Mouse (Mus musculus) midbrain, embryonic 14.5 days (tissue): ENCODE results near the gene Dnajb2. TPM values are rescaled to one million over a fixed set of nuclear protein-coding genes. Genes with fewer than 3 reads are reported as not detected.

Experiments
- ATAC-seq: fragments of 200-750 bp; cut with Nextera tagmentation; 2 replicates; pipeline ENCODE4 v1.8.0; 2017; ENCODE audit warnings: moderate number of reproducible peaks, moderate library complexity; ENCODE audit not compliant: low FRiP score, low TSS enrichment
- DNase-seq: peaks from one replicate; pipeline ENCODE4 v3.0.0-alpha.2; 2015
- H3K27ac ChIP-seq: fragments of 300-500 bp; sonication (generic); replicated peaks from 2 replicates; pipeline ENCODE4 v1.5.1; 2014; ENCODE audit warnings: mild to moderate bottlenecking, low read depth, low read length, moderate library complexity
- H3K27me3 ChIP-seq: fragments of 300-500 bp; sonication (generic); 2 replicates; pipeline ENCODE4 v1.6.1; 2014; ENCODE audit warnings: low read length, control low read depth, mixed read lengths; ENCODE audit not compliant: control insufficient read depth, insufficient read depth
- H3K36me3 ChIP-seq: fragments of 300-500 bp; sonication (generic); 2 replicates; pipeline ENCODE4 v1.6.1; 2014; ENCODE audit warnings: low read length, control low read depth; ENCODE audit not compliant: control insufficient read depth, insufficient read depth
- H3K4me1 ChIP-seq: fragments of 300-500 bp; sonication (generic); 2 replicates; pipeline ENCODE4 v1.6.1; 2014; ENCODE audit warnings: mild to moderate bottlenecking, antibody characterized with exemption, low read length, control low read depth; ENCODE audit not compliant: control insufficient read depth, insufficient read depth
- H3K4me2 ChIP-seq: fragments of 300-500 bp; sonication (generic); 2 replicates; pipeline ENCODE4 v1.6.1; 2014; ENCODE audit warnings: mild to moderate bottlenecking, low read length, moderate library complexity
- H3K4me3 ChIP-seq: fragments of 300-500 bp; sonication (generic); replicated peaks from 2 replicates; pipeline ENCODE4 v1.5.1; 2014; ENCODE audit warnings: low read depth, low read length
- H3K9ac ChIP-seq: fragments of 300-500 bp; sonication (generic); replicated peaks from 2 replicates; pipeline ENCODE4 v1.6.1; 2014; ENCODE audit warnings: mild to moderate bottlenecking, low read length, moderate library complexity
- H3K9me3 ChIP-seq: fragments of 300-500 bp; sonication (generic); 2 replicates; pipeline ENCODE4 v1.6.1; 2016; ENCODE audit warnings: low read length, control low read depth, mixed read lengths; ENCODE audit not compliant: control insufficient read depth
- WGBS: fragments of 180-500 bp; shearing (Covaris S2); extraction: QIAGEN DNeasy Blood & Tissue Kit; methylation state at CpG from one replicate; pipeline ENCODE4 v1.1.7; 2014; 5-methylcytosine and 5-hydroxymethylcytosine counted together
- polyA plus RNA-seq: library from polyadenylated mRNA; unstranded; fragments of >200 nt; fragmentation: Nextera tagmentation; extraction: Ambion mirVana; gene quantifications from 2 replicates; pipeline ENCODE4 v1.2.1, GENCODE M21; 2014

The Dnajb2 gene
- polyA plus RNA-seq = 29.5 and 38.3 TPM in 2 replicates

GRCm38 (mm10) chr1:75236117-75237050 lies at the start of gene Dnajb2:
Gene Dnajb2, plus strand, starts transcription at chr1:75236406.
- H3K4me1 ChIP-seq = peaks cover 8% of the 10 kb centered on the region; the same call in 1 of the 2 replicates
- under 1% methylated on average over 64 of the region's 64 CpGs for WGBS

GRCm38 (mm10) chr1:75187126-75187525 lies 49.1 kb upstream of the Dnajb2 start:
- H3K9me3 ChIP-seq = no peaks in the 10 kb centered on the region
- H3K4me2 ChIP-seq = no peak overlapping the region
- no peak for DNase-seq
- H3K27me3 ChIP-seq = no peaks in the 10 kb centered on the region
- H3K4me3 ChIP-seq = no peak overlapping the region
- peaks cover 8% of the 10 kb centered on the region for H3K4me1 ChIP-seq
- no peak overlapping the region for H3K9ac ChIP-seq
- no peak for ATAC-seq
- H3K27ac ChIP-seq = no peak overlapping the region
- peaks cover 65% of the 10 kb centered on the region for H3K36me3 ChIP-seq

More at GRCm38 (mm10) chr1:75236117-75237050, at the start of gene Dnajb2:
- Histone ChIP-seq H3K9ac (peak within 1 kb of the TSS; percentile 86), H3K9me3 (no peaks in the 10 kb centered on the region), H3K36me3 (peaks cover 14% of the 10 kb centered on the region), H3K4me3 (peak within 1 kb of the TSS; percentile 68), H3K27me3 (no peaks in the 10 kb centered on the region), H3K4me2 (peak within 1 kb of the TSS; percentile 94), H3K27ac (peak within 1 kb of the TSS; percentile 85)
- ATAC-seq (peak; percentile 88), DNase-seq (peak; percentile 83)

DNA sequence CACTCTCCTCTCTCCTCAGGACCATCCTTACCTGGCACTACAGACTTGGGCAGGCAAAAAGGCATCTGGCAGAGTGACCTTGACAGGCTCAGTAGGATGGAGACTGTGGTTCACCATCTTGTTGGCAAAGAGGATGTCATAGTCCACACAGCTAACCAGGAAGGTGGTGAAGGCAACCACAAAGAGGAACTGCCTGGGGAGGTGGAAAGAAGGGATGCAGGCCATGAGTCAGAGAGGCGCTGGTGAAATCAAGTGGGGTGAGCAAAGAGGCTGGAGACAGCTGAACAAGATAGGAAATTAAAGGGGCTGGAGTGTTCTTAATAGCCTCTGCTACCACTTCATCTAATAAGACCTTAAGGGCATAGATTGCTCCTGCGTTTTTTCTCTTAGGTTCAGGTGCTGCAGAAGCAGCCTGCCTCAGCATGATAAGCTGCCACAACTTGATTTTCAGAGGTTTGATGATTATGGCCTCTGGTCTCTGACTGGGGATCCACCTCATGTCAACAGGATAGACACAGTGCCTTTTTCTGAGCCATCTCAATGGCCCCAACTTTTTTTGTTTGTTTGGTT lies 48.2 kb upstream of the Dnajb2 start:
- no peak overlapping the region for H3K4me2 ChIP-seq
- no peak overlapping the region for H3K27ac ChIP-seq
- no peaks in the 10 kb centered on the region for H3K9me3 ChIP-seq
- WGBS = 80% methylated on average over 2 of the region's 2 CpGs
- H3K4me3 ChIP-seq = no peak overlapping the region
- no peaks in the 10 kb centered on the region for H3K27me3 ChIP-seq
- DNase-seq = no peak
- no peak overlapping the region for H3K9ac ChIP-seq
- ATAC-seq = no peak
- H3K36me3 ChIP-seq = peaks cover 56% of the 10 kb centered on the region
- H3K4me1 ChIP-seq = peaks cover 13% of the 10 kb centered on the region

DNA sequence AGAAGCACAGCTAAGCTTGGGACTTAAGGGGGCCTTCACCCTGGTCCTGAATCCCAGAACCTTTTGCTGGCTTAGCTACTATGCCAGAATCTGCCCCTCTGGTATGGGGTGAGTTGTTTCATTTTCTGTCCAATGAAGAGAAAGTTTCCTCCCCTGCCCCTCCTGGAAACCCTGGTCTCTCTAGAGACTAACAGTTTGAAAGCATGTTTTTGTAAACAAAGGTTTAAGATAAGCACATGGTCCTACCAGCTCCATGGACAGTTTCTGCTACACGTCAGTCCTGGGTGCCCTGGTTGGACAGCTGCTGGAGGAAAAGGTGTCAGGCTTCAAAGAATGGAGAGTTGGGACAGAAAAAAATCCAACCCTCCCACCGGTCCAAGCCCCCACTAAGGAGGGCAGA lies 45.6 kb upstream of the Dnajb2 start:
- H3K9ac ChIP-seq = no peak overlapping the region
- H3K9me3 ChIP-seq = no peaks in the 10 kb centered on the region
- H3K36me3 ChIP-seq = peaks cover 38% of the 10 kb centered on the region
- no peak overlapping the region for H3K27ac ChIP-seq
- peak overlapping the region; percentile 80 for H3K4me2 ChIP-seq
- 0 out of 2 replicates have a peak overlapping the region, but pooled peaks have one; percentile 71 for H3K4me3 ChIP-seq
- no peaks in the 10 kb centered on the region for H3K27me3 ChIP-seq
- DNase-seq (no peak), ATAC-seq (no peak)
- H3K4me1 ChIP-seq = peaks cover 19% of the 10 kb centered on the region
- 88% methylated on average over 2 of the region's 2 CpGs for WGBS

GRCm38 (mm10) chr1:75191258-75191621 lies 45.0 kb upstream of the Dnajb2 start:
- WGBS = 42% methylated on average over 5 of the region's 5 CpGs
- H3K27ac ChIP-seq = peak overlapping the region; percentile 95
- H3K4me2 ChIP-seq = peak overlapping the region; percentile 80
- H3K9ac ChIP-seq = peak overlapping the region; percentile 84
- H3K9me3 ChIP-seq = no peaks in the 10 kb centered on the region
- ATAC-seq = no peak
- DNase-seq = no peak
- H3K27me3 ChIP-seq = no peaks in the 10 kb centered on the region
- H3K4me1 ChIP-seq = peaks cover 19% of the 10 kb centered on the region
- peaks cover 38% of the 10 kb centered on the region for H3K36me3 ChIP-seq
- peak overlapping the region; percentile 71 for H3K4me3 ChIP-seq

DNA sequence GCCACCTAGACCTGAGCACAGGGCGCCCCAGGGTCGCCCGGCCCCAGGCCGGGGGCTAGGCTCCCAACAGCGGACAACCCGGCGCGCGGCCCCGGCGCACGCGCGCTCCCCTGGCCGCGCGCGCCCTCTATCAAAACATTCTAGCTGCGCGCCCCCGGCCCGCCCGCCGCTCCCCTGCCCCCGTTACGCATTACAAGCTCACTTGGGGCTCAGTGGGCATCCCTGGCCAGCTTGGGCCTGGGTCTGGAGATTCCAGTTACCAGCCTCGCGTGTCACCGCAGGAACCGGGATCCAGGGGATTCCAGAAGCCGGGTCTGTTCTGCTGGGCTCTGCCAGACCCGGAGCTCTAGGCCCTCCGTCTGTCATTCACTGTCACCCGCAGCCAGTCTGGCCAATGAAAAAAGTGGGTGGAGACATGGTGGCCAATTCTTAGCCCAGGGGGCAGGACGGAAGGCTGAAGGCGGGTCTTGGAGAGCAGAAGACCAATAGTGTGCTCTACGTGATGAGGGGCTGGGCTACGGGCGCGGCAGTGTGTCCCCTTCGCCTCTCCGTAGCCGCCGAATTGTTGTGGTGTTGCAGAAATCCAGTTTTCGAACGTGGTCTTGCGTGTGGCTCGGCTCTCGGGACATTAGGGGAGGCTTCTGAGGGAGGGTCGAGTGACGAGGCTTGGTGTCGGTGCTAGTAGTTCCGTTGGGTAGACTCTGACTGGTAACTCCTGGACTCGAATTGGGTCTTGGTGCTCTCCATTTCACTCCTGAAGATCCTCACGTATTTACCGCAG lies 44.4 kb upstream of the Dnajb2 start, which contains the start of the genes Ankzf1 and Atg9a:
TSS of gene Ankzf1 (plus strand) at position 530 of the 781 bp plus-strand sequence.
TSS of gene Atg9a (minus strand) at position 575 of the 781 bp plus-strand sequence.
- Histone ChIP-seq H3K27ac (peak within 1 kb of the TSS; percentile 95), H3K9me3 (no peaks in the 10 kb centered on the region), H3K27me3 (no peaks in the 10 kb centered on the region), H3K4me2 (peak within 1 kb of the TSS; percentile 80), H3K9ac (peak within 1 kb of the TSS; percentile 84), H3K4me1 (peaks cover 19% of the 10 kb centered on the region), H3K4me3 (peak within 1 kb of the TSS; percentile 71), H3K36me3 (peaks cover 38% of the 10 kb centered on the region)
- ATAC-seq (peak; percentile 99), DNase-seq (peak; percentile 97)
- under 1% methylated on average over 56 of the region's 56 CpGs for WGBS

DNA sequence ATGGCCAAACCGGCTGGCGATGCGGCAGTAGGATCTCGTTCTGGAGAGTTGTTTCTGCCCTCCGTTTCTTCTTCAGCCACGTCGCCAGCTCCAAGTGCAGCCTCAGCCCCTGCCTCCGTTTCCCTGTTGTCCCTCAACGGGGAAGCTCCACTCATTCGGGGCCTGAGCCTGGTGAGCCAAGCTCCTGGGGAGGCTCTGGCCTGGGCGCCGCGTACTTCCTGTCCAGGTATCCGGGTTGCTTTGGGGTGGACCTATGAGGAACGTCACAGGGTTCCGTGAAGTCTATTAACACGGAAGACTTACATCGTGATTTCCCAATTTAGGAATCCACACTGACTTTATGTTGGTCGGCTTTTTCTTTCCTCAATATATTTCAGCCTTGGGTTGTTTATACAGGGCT lies 43.8 kb upstream of the Dnajb2 start:
- DNase-seq (no peak), ATAC-seq (peak; percentile 22; the same call in 1 of the 2 replicates)
- WGBS = under 1% methylated on average over 19 of the region's 19 CpGs

GRCm38 (mm10) chr1:75201236-75201635 lies 35.0 kb upstream of the Dnajb2 start:
- WGBS = 79% methylated on average over 1 of the region's 1 CpGs
- H3K27me3 ChIP-seq = no peaks in the 10 kb centered on the region
- no peak overlapping the region for H3K27ac ChIP-seq
- H3K4me1 ChIP-seq = no peaks in the 10 kb centered on the region
- no peak overlapping the region for H3K9ac ChIP-seq
- no peak overlapping the region for H3K4me3 ChIP-seq
- H3K4me2 ChIP-seq = no peak overlapping the region
- peaks cover 45% of the 10 kb centered on the region for H3K36me3 ChIP-seq
- H3K9me3 ChIP-seq = no peaks in the 10 kb centered on the region
- ATAC-seq = no peak
- DNase-seq = no peak

More for the DNA sequence above, 43.8 kb upstream of the Dnajb2 start:
- H3K9ac ChIP-seq = peak overlapping the region; percentile 62
- H3K36me3 ChIP-seq = peaks cover 38% of the 10 kb centered on the region
- H3K4me3 ChIP-seq = peak overlapping the region; percentile 71
- peak overlapping the region; percentile 80 for H3K4me2 ChIP-seq
- H3K27ac ChIP-seq = peak overlapping the region; percentile 83
- peaks cover 19% of the 10 kb centered on the region for H3K4me1 ChIP-seq
- H3K27me3 ChIP-seq = no peaks in the 10 kb centered on the region
- H3K9me3 ChIP-seq = no peaks in the 10 kb centered on the region
